Mouse (Mus musculus): ENCODE results near the gene Eipr1. TPM values are rescaled to one million over a fixed set of nuclear protein-coding genes. Genes with fewer than 3 reads are reported as not detected.
"Not testable (repeated sequence)": the region's sequence is repeated elsewhere in the genome, so short reads cannot be mapped to it uniquely, and the experiment has no call there.

Eipr1 gene
- total RNA-seq, 1 experiment from 2014 or later: 17.2 TPM

GRCm38 (mm10) chr12:28889068-28889674 is 137.6 kb downstream of the Eipr1 start:
- DNase-seq: no peak

DNA sequence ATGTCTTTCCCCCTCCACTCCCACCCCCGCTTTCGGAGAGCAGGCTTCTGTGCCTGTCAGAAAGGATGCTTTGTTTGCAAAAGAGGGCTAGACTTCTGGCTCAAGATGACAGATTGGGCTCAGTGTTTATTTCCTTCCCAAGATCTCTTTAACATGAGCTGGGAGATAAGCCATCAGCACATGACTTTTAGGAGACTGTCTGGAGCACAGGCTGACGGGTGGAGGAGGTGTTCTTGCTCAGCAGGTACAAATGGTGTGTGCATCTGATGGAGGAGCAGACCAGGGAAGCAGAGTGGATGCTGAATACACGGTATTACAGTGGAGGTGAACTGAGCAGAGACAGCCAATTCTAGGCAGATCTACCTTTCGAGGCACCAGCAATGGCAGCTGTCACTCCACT is 139.9 kb downstream of the Eipr1 start:
- no peak for DNase-seq

- DNase-seq: no peak
Observed at GRCm38 (mm10) chr12:28896577-28896976, 145.0 kb downstream of the Eipr1 start.

GRCm38 (mm10) chr12:28898307-28898706 is 146.7 kb downstream of the Eipr1 start:
- no peak for DNase-seq

- no peak for DNase-seq
Observed at GRCm38 (mm10) chr12:28899696-28900095, 148.1 kb downstream of the Eipr1 start.

GRCm38 (mm10) chr12:28900341-28900740 is 148.7 kb downstream of the Eipr1 start:
- DNase-seq: no peak

DNA sequence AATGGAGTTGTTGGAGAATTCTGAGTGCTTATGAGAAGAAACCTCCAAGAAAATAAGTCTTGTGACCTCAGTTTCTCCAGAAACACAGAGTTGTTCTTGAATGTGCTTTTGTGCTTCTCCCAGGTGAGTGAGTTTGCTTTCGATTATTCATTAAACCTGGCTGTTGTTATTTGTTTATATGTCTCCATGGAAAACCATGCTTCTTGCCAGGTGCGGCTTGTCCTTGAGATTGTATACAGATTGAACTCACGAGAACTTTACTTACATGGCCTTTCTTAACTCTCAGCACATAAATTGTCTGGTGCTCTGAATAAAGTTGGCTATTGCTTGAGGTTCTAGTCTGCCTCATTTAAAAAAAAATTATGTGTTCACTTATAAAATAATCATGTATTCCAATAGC is 150.5 kb downstream of the Eipr1 start:
- DNase-seq: no peak

DNA sequence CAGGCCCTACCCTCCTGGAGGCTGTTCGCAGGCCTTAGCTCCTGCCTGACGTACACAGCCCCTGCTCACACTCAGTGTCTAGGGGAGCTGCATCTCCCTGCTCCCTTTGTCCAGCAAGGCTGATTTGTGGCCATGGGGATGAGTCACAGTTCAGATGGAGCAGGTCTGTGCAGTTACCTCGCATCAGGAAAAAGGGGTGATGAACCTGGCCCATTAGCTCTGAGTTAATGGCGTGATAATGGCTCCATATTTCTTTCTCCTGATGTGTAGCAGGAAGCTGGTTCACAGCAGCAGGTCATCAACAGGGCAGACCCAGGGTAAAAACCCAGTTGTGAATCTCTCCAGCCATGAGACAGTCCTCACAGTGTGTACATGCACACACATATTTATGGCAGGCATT is 151.5 kb downstream of the Eipr1 start:
- peak; percentile 15 for DNase-seq

DNA sequence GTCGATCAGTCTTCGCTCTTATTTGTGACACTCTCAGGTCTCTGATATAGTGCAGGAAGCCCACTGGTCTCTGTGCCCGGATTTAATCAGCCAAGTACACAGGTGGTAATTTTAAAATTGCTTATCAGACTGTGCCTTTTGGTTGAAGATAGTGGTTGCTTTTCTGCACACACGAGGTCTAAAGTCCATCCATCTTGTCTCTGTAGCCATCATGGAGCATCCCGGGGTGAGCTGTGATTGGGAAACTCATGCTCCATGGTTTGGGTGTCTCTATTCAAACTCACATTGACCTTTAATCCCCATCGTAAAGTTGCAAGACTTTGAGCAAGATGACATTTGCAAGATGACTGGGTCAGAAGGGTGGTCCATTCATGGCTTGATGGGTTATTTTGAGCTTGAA is 153.9 kb downstream of the Eipr1 start:
- no peak for DNase-seq

DNA sequence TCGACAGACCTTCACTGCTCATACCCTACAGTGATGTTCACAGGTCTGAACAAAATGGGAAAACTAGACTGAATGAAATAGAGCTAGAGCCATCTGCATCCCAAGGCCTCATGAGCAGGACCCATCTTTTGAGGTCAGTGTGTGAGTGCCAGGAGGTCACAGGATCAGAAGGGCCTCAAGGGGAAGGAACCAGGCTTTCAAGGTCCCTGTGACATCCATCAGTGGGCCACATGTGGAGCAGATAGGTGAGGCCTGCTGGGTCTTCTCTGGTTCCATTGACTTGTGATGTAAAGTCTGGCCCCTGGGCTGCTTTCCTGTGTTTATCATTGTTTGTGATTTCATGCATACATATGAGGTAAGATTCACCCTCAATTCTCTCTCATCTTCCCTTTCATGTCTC is 154.4 kb downstream of the Eipr1 start:
- no peak for DNase-seq

DNA sequence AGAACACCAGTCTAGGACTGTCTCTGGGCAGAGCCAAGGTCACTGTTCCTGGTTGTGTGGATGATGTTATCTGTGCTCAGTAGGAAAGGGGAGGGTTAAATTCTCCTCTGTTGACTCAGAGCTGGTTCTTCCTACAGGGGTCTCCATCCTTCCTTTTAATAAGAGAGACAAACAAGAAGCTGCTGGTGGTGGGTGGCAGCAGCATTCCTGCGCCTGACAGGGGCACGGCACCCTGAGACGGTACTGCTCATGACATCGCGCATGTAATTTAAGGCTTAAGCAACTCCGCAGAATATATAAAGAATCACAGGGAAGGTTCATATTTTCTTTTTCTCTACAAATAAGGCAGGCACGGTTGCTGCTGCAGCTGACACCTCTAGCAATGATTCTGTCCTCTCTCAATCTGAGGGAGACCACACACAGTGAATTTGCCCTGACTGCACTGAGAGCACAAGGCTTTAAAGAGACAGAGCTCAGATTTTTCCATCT is 155.2 kb downstream of the Eipr1 start:
- DNase-seq: no peak

DNA sequence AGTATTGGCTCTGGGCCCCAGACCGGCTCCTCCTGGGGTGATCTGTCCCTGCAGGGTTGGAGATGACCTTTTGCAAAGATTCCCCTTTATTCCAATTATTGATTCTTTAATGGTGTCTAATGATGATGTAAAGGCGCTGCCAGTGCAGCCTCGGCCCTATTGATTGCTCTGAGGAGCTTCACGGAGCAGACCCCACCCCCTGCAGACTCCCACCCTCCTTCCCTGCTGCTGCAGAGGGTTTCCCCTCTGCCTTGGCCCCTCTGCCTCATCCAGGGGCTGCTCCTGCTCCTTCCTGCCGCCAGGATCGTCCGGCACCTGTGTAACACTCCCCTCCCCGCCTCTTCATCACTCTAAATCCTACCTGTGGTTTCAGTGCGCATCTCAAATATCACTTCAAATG is 156.2 kb downstream of the Eipr1 start:
- DNase-seq: no peak

GRCm38 (mm10) chr12:28909851-28910250 is 158.2 kb downstream of the Eipr1 start:
- no peak for DNase-seq

GRCm38 (mm10) chr12:28910568-28910967 is 159.0 kb downstream of the Eipr1 start:
- DNase-seq: no peak

DNA sequence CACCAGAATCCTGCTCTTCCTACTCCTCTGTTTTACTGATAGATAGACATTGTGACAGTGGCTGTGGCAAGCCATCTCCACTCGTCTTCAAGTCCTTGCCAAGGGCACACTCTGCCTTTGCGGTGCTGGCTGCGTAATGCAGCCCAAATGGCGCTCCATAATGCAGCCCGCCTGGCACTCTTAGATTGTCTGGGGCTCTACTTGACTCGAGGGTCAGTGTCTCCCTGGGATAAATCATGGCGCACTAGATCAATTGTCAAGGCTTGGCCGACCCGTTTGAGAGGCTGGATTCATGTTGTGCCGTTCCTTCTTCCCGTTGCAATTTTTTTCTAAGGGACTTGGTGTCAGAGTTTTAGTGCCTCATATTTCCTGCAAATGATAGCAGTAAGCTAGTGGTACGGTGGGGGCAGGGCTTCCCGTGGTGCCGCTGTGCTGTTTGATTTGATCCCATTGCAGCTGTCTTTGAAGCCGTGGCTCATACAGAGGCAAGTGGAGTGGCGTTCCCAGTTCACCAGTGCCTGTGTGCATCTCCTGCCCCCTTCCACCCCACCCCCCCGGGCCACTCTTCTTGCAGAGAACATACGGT is 160.8 kb downstream of the Eipr1 start:
- DNase-seq: no peak

DNA sequence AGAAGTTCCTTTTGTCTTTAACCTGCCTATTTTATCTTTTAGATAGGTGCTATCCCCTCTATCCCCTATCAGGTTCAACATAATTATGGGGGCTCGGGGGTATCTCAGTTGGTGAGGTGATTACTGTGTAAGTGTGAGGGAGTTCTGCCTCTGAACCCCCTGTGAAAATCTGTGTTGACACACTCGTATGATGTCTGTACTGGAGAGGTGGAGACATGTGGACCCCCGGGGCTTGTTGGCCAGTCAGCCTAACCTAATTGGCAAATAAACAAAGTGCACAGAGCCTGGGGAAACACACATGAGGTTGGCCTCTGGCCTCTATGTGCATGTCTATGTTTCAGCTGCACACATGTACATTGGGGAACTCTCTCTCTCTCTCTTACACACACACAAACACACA is 161.5 kb downstream of the Eipr1 start:
- no peak for DNase-seq

- DNase-seq: not testable (repeated sequence)
Observed at GRCm38 (mm10) chr12:28914056-28914455, 162.5 kb downstream of the Eipr1 start.

Other genes starting within 250 kb of the Eipr1 start
- gene Dcdc2c, start 199.4 kb upstream of the Eipr1 start, total RNA-seq (2021): 0.21 TPM in 1 of 2 replicates, not detected in the other
- not detected in 2 replicates for gene Allc, start 169.3 kb upstream of the Eipr1 start, total RNA-seq (2021)
- gene Colec11, start 128.4 kb upstream of the Eipr1 start, total RNA-seq (2021): 3.7 and 4.0 TPM in 2 replicates
- gene Rps7, start 115.8 kb upstream of the Eipr1 start, total RNA-seq (2021): 380 and 399 TPM in 2 replicates
- gene Rnaseh1, start 102.2 kb upstream of the Eipr1 start, total RNA-seq (2021): 16.1 and 19.6 TPM in 2 replicates
- 79.7 and 98.2 TPM in 2 replicates for gene Adi1, start 76.6 kb upstream of the Eipr1 start, total RNA-seq (2021)
- 38.1 and 48.8 TPM in 2 replicates for gene Trappc12, start 1.3 kb upstream of the Eipr1 start, total RNA-seq (2021)

Data from adrenal gland, postnatal 25 days (tissue).